In the genomic region with DNA sequence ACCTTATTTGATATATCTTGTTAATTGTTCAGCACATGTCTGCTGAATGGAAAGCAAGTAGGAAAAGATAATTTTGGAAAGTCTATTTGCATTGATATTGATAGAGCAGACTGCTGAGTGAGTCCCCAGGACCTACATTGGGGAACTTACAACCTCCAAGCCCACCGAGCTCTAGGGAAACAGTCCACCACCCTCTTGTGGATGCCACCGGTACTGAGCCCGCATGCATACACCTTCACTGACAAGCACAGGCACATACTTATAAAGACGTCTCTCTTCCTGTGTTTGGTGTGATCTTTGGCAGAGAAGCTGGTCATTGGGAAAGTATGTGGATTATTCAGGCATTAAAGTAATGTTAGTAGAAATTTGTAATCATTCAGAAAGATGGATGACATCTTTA, we compare ENCODE assay signal across 13 mouse cellular contexts. TPM values are rescaled to one million over a fixed set of nuclear protein-coding genes. Genes with fewer than 3 reads are reported as not detected.
DNase-seq lines count a peak whose midpoint lies in the region; ATAC-seq and TF ChIP-seq lines count a peak whose summit lies in the region.
"Had no signal": no experiment of that assay in that cellular context is flagged by ENCODE, and none has a peak within 500 bp of the region (broad histone marks: within the 10 kb centered on the region; RNA-seq: fewer than 3 reads in every experiment).

No protein-coding gene starts in this region.

- intact Hi-C loops in heart, postnatal 25 days (cut with DNase I) = no loop called here

- H3K36me3 ChIP-seq in hindbrain, embryonic 11.5 days (ENCODE audit: control insufficient read depth, insufficient read depth, low read length) = no peaks in the 10 kb centered on the region
- H3K36me3 ChIP-seq in hindbrain, embryonic 14.5 days (replicated peaks; ENCODE audit: control insufficient read depth, insufficient read depth) = no peaks in the 10 kb centered on the region
- no peaks in the 10 kb centered on the region for H3K36me3 ChIP-seq in thymus, adult 2 months (ENCODE audit: control insufficient read depth, insufficient read depth, low read length)
- no peaks in the 10 kb centered on the region for H3K36me3 ChIP-seq in embryonic facial prominence, embryonic 10.5 days (replicated peaks)
- H3K36me3 ChIP-seq: embryonic facial prominence, embryonic 12.5 days; liver, embryonic 13.5 days; neural tube, embryonic 12.5 days had no signal

- 41% methylated on average over 4 of the region's 4 CpGs for WGBS in hindbrain, embryonic 11.5 days
- 36% methylated on average over 4 of the region's 4 CpGs for WGBS in hindbrain, embryonic 14.5 days
- WGBS in thymus, adult 2 months = 49% methylated on average over 4 of the region's 4 CpGs
- 38% methylated on average over 4 of the region's 4 CpGs for WGBS in embryonic facial prominence, embryonic 10.5 days

- H3K4me1 ChIP-seq in hindbrain, embryonic 11.5 days (replicated peaks; ENCODE audit: control insufficient read depth, insufficient read depth, low read length) = no peaks in the 10 kb centered on the region
- no peaks in the 10 kb centered on the region for H3K4me1 ChIP-seq in hindbrain, embryonic 14.5 days (replicated peaks; ENCODE audit: control insufficient read depth, insufficient read depth, low read length)
- no peaks in the 10 kb centered on the region for H3K4me1 ChIP-seq in thymus, adult 2 months (replicated peaks; ENCODE audit: control insufficient read depth, insufficient read depth, low read length)
- no peaks in the 10 kb centered on the region for H3K4me1 ChIP-seq in embryonic facial prominence, embryonic 10.5 days
- H3K4me1 ChIP-seq: embryonic facial prominence, embryonic 12.5 days; liver, embryonic 13.5 days; neural tube, embryonic 12.5 days had no signal

- H3K4me3 ChIP-seq in hindbrain, embryonic 11.5 days (ENCODE audit: low read depth, low read length) = no peak overlapping the region
- no peak overlapping the region for H3K4me3 ChIP-seq in hindbrain, embryonic 14.5 days (replicated peaks; ENCODE audit: low read length)
- no peak overlapping the region for H3K4me3 ChIP-seq in thymus, adult 2 months (ENCODE audit: control insufficient read depth, insufficient read depth, low read length)
- H3K4me3 ChIP-seq in embryonic facial prominence, embryonic 10.5 days = no peak overlapping the region
- H3K4me3 ChIP-seq: embryonic facial prominence, embryonic 12.5 days; liver, embryonic 13.5 days; neural tube, embryonic 12.5 days had no signal

- no peak overlapping the region for H3K9ac ChIP-seq in hindbrain, embryonic 11.5 days (ENCODE audit: low read depth, low read length)
- H3K9ac ChIP-seq in hindbrain, embryonic 14.5 days = no peak overlapping the region
- H3K9ac ChIP-seq: embryonic facial prominence, embryonic 12.5 days; liver, embryonic 13.5 days; neural tube, embryonic 12.5 days had no signal

- no peak for TF ChIP-seq POLR2A in thymus, adult 2 months (IDR thresholded peaks at IDR 0.05; ENCODE audit: control insufficient read depth, extremely low read depth, insufficient read depth, low read length, poor library complexity)

- no peaks in the 10 kb centered on the region for H3K9me3 ChIP-seq in hindbrain, embryonic 11.5 days (ENCODE audit: control insufficient read depth, low read length)
- H3K9me3 ChIP-seq in hindbrain, embryonic 14.5 days (ENCODE audit: control insufficient read depth, low read length) = no peaks in the 10 kb centered on the region
- H3K9me3 ChIP-seq in embryonic facial prominence, embryonic 10.5 days = no peaks in the 10 kb centered on the region
- H3K9me3 ChIP-seq: embryonic facial prominence, embryonic 12.5 days; liver, embryonic 13.5 days; neural tube, embryonic 12.5 days had no signal

- H3K27me3 ChIP-seq in hindbrain, embryonic 11.5 days (ENCODE audit: control insufficient read depth, insufficient read depth, low read length) = no peaks in the 10 kb centered on the region
- no peaks in the 10 kb centered on the region for H3K27me3 ChIP-seq in hindbrain, embryonic 14.5 days (ENCODE audit: control insufficient read depth, insufficient read depth, low read length)
- no peaks in the 10 kb centered on the region for H3K27me3 ChIP-seq in thymus, adult 2 months (ENCODE audit: control insufficient read depth, insufficient read depth, low read length)
- no peaks in the 10 kb centered on the region for H3K27me3 ChIP-seq in embryonic facial prominence, embryonic 10.5 days (replicated peaks; ENCODE audit: low read depth, poor library complexity, severe bottlenecking)
- H3K27me3 ChIP-seq: embryonic facial prominence, embryonic 12.5 days; liver, embryonic 13.5 days; neural tube, embryonic 12.5 days had no signal

- peak; percentile 25 for DNase-seq in hindbrain, embryonic 11.5 days (ENCODE audit: low spot score)
- DNase-seq in hindbrain, embryonic 14.5 days (ENCODE audit: low spot score) = no peak
- DNase-seq in thymus, postnatal 25 days = peak; percentile 6
- no peak for DNase-seq in thymus, adult 2 months
- peak; percentile 41 for DNase-seq in embryonic facial prominence, embryonic 10.5 days (ENCODE audit: low spot score)
- no peak for DNase-seq in adrenal gland, adult 2 months
- no peak for DNase-seq in heart, postnatal 25 days (ENCODE audit: low spot score)
- DNase-seq in spleen, postnatal 4 days (ENCODE audit: low spot score in 2 of 2) = no peak
- DNase-seq: heart, adult 18-20 months; kidney, adult 9 months; liver, embryonic 13.5 days had no signal

- H3K27ac ChIP-seq in hindbrain, embryonic 11.5 days (ENCODE audit: low read depth, low read length) = no peak overlapping the region
- no peak overlapping the region for H3K27ac ChIP-seq in hindbrain, embryonic 14.5 days
- H3K27ac ChIP-seq in thymus, adult 2 months (ENCODE audit: control insufficient read depth, insufficient read depth, low read length) = no peak overlapping the region
- H3K27ac ChIP-seq in embryonic facial prominence, embryonic 10.5 days (replicated peaks) = no peak overlapping the region
- H3K27ac ChIP-seq: embryonic facial prominence, embryonic 12.5 days; liver, embryonic 13.5 days; neural tube, embryonic 12.5 days had no signal

- no peak for TF ChIP-seq CTCF in thymus, adult 2 months (IDR thresholded peaks at IDR 0.05; ENCODE audit: borderline replicate concordance, control insufficient read depth, extremely low read depth, insufficient read depth, low read length, poor library complexity)

- no peak overlapping the region for H3K4me2 ChIP-seq in hindbrain, embryonic 11.5 days (replicated peaks; ENCODE audit: low read depth, low read length)
- H3K4me2 ChIP-seq in hindbrain, embryonic 14.5 days (replicated peaks) = no peak overlapping the region
- H3K4me2 ChIP-seq: embryonic facial prominence, embryonic 12.5 days; liver, embryonic 13.5 days; neural tube, embryonic 12.5 days had no signal

- no peak for ATAC-seq in hindbrain, embryonic 11.5 days (ENCODE audit: low FRiP score)
- no peak for ATAC-seq in hindbrain, embryonic 14.5 days (ENCODE audit: low FRiP score)

RNA-seq across cellular contexts. Expression of a gene that starts 14.4 kb away (rescaled TPM):
- 9.7 and 11.2 TPM in 2 replicates for polyA plus RNA-seq in hindbrain, embryonic 11.5 days (2014; fragmentation: Nextera tagmentation; extraction: Ambion mirVana)
- 8.8 and 10.2 TPM in 2 replicates for polyA plus RNA-seq in hindbrain, embryonic 14.5 days (2014; fragmentation: Nextera tagmentation; extraction: Ambion mirVana)
- 0.09 TPM in 2 replicates for polyA plus RNA-seq in thymus, adult 2 months (2012; rRNA removed)
- polyA plus RNA-seq in embryonic facial prominence, embryonic 10.5 days (2016; fragmentation: Nextera tagmentation; extraction: Ambion mirVana) = 4.8 and 6.3 TPM in 2 replicates
- total RNA-seq in adrenal gland, adult 2 months (2021) = 10 to 100 TPM in 1 of 2 experiments, 1 to 10 TPM in 1; 4.3 to 12.1 TPM
- 1.7 and 1.9 TPM in 2 replicates for polyA plus RNA-seq in adrenal gland, adult 2 months (2012; rRNA removed)
- 1 to 10 TPM; 3.3 to 4.7 TPM for total RNA-seq in heart, postnatal 25 days (2021)

RNA-seq across cellular contexts. Expression of a gene that starts 53.8 kb away (rescaled TPM):
- 64.8 and 70.8 TPM in 2 replicates for polyA plus RNA-seq in hindbrain, embryonic 11.5 days (2014; fragmentation: Nextera tagmentation; extraction: Ambion mirVana)
- 216 and 258 TPM in 2 replicates for polyA plus RNA-seq in hindbrain, embryonic 14.5 days (2014; fragmentation: Nextera tagmentation; extraction: Ambion mirVana)
- 46.1 and 47.2 TPM in 2 replicates for polyA plus RNA-seq in thymus, adult 2 months (2012; rRNA removed)
- 64.3 and 67.6 TPM in 2 replicates for polyA plus RNA-seq in embryonic facial prominence, embryonic 10.5 days (2016; fragmentation: Nextera tagmentation; extraction: Ambion mirVana)
- total RNA-seq in adrenal gland, adult 2 months (2021) = 100 to 1,000 TPM in 1 of 2 experiments, 10 to 100 TPM in 1; 92.9 to 124 TPM
- polyA plus RNA-seq in adrenal gland, adult 2 months (2012; rRNA removed) = 29.8 and 38.8 TPM in 2 replicates
- 10 to 100 TPM; 61.9 to 64.4 TPM for total RNA-seq in heart, postnatal 25 days (2021)

Comparison
In these comparisons a context has a peak if more than half of its experiments do, and no peak if none do; other contexts are left out.
1. DNase-seq: peak in hindbrain, embryonic 11.5 days (single experiment), thymus, postnatal 25 days (single experiment) and embryonic facial prominence, embryonic 10.5 days (single experiment); none in hindbrain, embryonic 14.5 days (single experiment), thymus, adult 2 months (single experiment), adrenal gland, adult 2 months (single experiment), heart, postnatal 25 days (single experiment) and spleen, postnatal 4 days (0 of 2).